Mouse (Mus musculus): ENCODE results near the gene Rnf6.

GRCm38 (mm10) chr5:146238274-146238673 lies 16.9 kb upstream of the Rnf6 start:
- TF ChIP-seq CTCF (IDR thresholded peaks at IDR 0.05) (no peak), EP300 (IDR thresholded peaks at IDR 0.05) (no peak)

Measured in lung, postnatal 0 days (tissue).